Mouse (Mus musculus): ENCODE results near the gene Lrrc8d. TPM values are rescaled to one million over a fixed set of nuclear protein-coding genes. Genes with fewer than 3 reads are reported as not detected.

Gene Lrrc8d
- polyA plus RNA-seq, 1 experiment from 2014 or later: 19.2 TPM

DNA sequence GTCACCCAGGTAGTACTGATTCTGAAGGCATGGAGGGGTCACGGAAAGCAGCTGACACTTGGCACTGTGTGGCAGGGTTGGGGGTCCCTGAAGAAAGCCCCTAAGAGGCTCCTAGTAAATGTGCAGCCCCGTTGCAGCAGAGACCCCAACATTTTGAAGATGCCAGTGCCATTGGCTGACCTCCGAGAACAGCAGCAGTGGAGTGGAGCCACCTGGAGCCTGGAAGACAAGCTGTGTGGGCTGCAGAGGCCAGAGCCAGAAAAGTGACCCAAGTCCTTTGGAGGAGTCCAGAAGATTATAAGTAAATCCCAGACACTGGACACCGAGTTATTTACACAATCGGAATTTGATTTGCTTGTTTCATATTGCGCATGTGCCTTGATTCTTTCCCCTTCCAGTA lies 32.4 kb upstream of the Lrrc8d start:
- H3K9me3 ChIP-seq (ENCODE audit: control insufficient read depth, low read length): no peaks in the 10 kb centered on the region
- H3K27ac ChIP-seq (ENCODE audit: low read depth): no peak overlapping the region
- H3K9ac ChIP-seq (ENCODE audit: low read length): no peak overlapping the region
- no peak overlapping the region for H3K4me3 ChIP-seq (ENCODE audit: low read depth, low read length)
- WGBS: 80% methylated on average over 6 of the region's 6 CpGs
- no peaks in the 10 kb centered on the region for H3K36me3 ChIP-seq (ENCODE audit: control insufficient read depth, insufficient read depth, low read length)
- H3K4me1 ChIP-seq (replicated peaks; ENCODE audit: control insufficient read depth, insufficient read depth, low read length): no peaks in the 10 kb centered on the region
- ATAC-seq (replicated peaks; ENCODE audit: low FRiP score, low TSS enrichment, low read depth) (no peak), DNase-seq (ENCODE audit: low spot score) (no peak)
- H3K4me2 ChIP-seq (ENCODE audit: low read length): no peak overlapping the region
- H3K27me3 ChIP-seq (replicated peaks; ENCODE audit: control insufficient read depth, insufficient read depth, low read length): no peaks in the 10 kb centered on the region

DNA sequence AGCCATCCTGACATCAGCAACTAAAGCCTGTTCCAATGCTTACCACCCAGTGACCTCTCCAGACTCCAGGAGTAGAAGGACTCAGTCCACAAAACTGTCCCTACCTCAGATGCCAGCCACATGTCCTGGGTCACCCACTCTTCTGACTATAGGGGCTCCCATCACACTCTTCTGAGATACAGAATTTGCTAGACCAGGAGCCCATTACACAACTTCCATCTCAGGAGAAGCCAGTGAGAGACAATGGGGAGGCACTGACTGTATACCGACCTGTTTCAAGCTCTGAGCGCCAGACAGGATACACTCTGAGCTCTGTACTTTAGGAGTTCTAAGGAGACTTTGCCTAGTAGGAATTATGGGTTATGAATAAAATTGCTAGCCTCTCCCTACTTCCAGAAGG lies 30.7 kb upstream of the Lrrc8d start:
- Histone ChIP-seq H3K9me3 (ENCODE audit: control insufficient read depth, low read length) (no peaks in the 10 kb centered on the region), H3K4me3 (ENCODE audit: low read depth, low read length) (no peak overlapping the region), H3K4me1 (replicated peaks; ENCODE audit: control insufficient read depth, insufficient read depth, low read length) (no peaks in the 10 kb centered on the region), H3K9ac (ENCODE audit: low read length) (no peak overlapping the region), H3K36me3 (ENCODE audit: control insufficient read depth, insufficient read depth, low read length) (no peaks in the 10 kb centered on the region), H3K27me3 (replicated peaks; ENCODE audit: control insufficient read depth, insufficient read depth, low read length) (no peaks in the 10 kb centered on the region), H3K27ac (ENCODE audit: low read depth) (no peak overlapping the region), H3K4me2 (ENCODE audit: low read length) (no peak overlapping the region)
- no peak for ATAC-seq (replicated peaks; ENCODE audit: low FRiP score, low TSS enrichment, low read depth)
- no peak for DNase-seq (ENCODE audit: low spot score)
- 90% methylated on average over 2 of the region's 2 CpGs for WGBS

DNA sequence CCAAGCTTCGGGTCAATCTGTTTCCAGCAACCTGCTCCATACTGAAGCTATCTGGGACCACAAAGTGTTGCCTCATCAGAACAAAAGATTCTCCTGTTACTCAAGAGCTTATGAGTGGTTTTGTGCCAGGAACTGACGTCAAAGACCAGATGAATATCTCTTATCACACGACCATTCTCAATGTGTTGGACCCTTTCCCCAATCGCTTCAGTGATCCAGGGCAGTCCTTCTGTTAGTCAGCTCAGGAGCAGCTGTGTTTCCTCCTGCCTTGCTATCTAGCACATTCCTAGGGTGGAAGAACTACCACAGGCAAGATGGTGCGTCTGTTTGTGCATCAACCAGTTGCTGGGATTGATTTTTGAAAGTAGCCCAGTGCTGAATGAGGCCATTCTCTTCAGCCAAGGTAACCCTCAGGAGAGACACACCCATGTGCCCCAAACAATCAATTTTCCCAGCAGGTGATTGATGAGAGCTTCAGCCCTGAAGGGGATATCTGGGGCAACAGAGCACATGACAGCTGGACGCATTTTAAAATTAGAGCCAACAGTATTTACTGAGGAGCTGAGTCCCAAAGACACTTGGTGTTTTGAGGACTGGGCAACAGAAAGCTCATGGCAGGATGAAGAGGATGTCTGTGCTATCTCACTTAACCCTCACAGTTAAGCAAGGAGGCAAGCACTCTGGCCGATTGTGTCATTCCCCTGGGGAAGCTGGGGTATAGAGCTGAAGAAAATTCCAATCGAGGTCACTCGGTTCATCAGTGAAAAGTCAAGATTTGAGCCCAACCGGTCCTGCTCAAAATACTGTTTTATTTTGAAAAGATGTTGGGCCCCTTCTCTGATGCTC lies 30.0 kb upstream of the Lrrc8d start:
- no peaks in the 10 kb centered on the region for H3K4me1 ChIP-seq (replicated peaks; ENCODE audit: control insufficient read depth, insufficient read depth, low read length)
- no peak overlapping the region for H3K4me3 ChIP-seq (ENCODE audit: low read depth, low read length)
- no peak overlapping the region for H3K27ac ChIP-seq (ENCODE audit: low read depth)
- H3K36me3 ChIP-seq (ENCODE audit: control insufficient read depth, insufficient read depth, low read length): no peaks in the 10 kb centered on the region
- no peak overlapping the region for H3K4me2 ChIP-seq (ENCODE audit: low read length)
- no peaks in the 10 kb centered on the region for H3K27me3 ChIP-seq (replicated peaks; ENCODE audit: control insufficient read depth, insufficient read depth, low read length)
- H3K9me3 ChIP-seq (ENCODE audit: control insufficient read depth, low read length): no peaks in the 10 kb centered on the region
- no peak overlapping the region for H3K9ac ChIP-seq (ENCODE audit: low read length)
- WGBS: 71% methylated on average over 10 of the region's 10 CpGs
- ATAC-seq (replicated peaks; ENCODE audit: low FRiP score, low TSS enrichment, low read depth) (no peak), DNase-seq (ENCODE audit: low spot score) (no peak)

DNA sequence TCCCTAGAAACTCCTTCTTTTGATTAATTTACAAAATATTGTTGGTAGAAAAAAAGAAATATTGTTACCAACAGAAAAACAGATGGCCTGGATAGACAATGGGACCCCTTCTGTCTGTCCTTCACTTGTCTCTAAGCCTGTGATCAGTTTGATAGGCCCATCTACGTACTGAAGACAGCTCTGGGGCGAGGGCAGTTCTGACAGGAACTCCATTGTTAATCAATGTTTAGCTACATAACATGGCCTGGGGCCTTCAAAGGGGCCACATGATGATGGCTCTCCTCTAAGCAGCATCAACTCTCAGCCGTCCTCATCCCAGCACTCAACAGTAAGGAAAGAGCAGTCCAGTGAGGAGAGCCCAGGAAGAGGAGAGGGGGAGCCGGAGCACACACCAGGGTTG lies 27.4 kb upstream of the Lrrc8d start:
- no peak overlapping the region for H3K9ac ChIP-seq (ENCODE audit: low read length)
- H3K36me3 ChIP-seq (ENCODE audit: control insufficient read depth, insufficient read depth, low read length): no peaks in the 10 kb centered on the region
- H3K27me3 ChIP-seq (replicated peaks; ENCODE audit: control insufficient read depth, insufficient read depth, low read length): no peaks in the 10 kb centered on the region
- DNase-seq (ENCODE audit: low spot score) (no peak), ATAC-seq (replicated peaks; ENCODE audit: low FRiP score, low TSS enrichment, low read depth) (no peak)
- H3K4me2 ChIP-seq (ENCODE audit: low read length): no peak overlapping the region
- H3K27ac ChIP-seq (ENCODE audit: low read depth): no peak overlapping the region
- 54% methylated on average over 4 of the region's 4 CpGs for WGBS
- H3K4me1 ChIP-seq (replicated peaks; ENCODE audit: control insufficient read depth, insufficient read depth, low read length): no peaks in the 10 kb centered on the region
- no peaks in the 10 kb centered on the region for H3K9me3 ChIP-seq (ENCODE audit: control insufficient read depth, low read length)
- H3K4me3 ChIP-seq (ENCODE audit: low read depth, low read length): no peak overlapping the region

DNA sequence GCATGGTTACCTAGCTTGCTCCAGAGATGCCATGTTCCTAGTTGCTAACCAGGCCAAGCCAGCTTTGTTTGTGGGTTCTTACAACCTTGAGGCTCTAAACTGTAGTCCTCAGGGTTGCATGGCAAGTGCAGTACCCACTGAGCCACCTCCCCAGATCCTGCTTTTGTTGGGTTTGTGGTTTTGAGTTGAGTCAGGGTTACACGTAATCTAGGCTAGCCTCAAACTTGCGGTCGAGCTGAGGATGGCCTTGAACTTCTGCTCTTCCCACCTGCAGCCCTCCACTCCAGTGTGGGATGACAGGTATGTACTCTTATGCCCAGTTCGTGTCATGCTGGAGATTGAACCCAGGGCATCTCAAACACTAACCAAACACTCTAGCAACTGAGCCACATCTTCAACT lies 24.3 kb upstream of the Lrrc8d start:
- H3K4me3 ChIP-seq (ENCODE audit: low read depth, low read length): no peak overlapping the region
- ATAC-seq (replicated peaks; ENCODE audit: low FRiP score, low TSS enrichment, low read depth): no peak
- no peak overlapping the region for H3K27ac ChIP-seq (ENCODE audit: low read depth)
- DNase-seq (ENCODE audit: low spot score): no peak
- no peaks in the 10 kb centered on the region for H3K27me3 ChIP-seq (replicated peaks; ENCODE audit: control insufficient read depth, insufficient read depth, low read length)
- no peak overlapping the region for H3K9ac ChIP-seq (ENCODE audit: low read length)
- WGBS: 92% methylated on average over 4 of the region's 4 CpGs
- H3K4me2 ChIP-seq (ENCODE audit: low read length): no peak overlapping the region
- no peaks in the 10 kb centered on the region for H3K9me3 ChIP-seq (ENCODE audit: control insufficient read depth, low read length)
- no peaks in the 10 kb centered on the region for H3K36me3 ChIP-seq (ENCODE audit: control insufficient read depth, insufficient read depth, low read length)
- peaks cover 3% of the 10 kb centered on the region; the same call in 1 of the 2 replicates for H3K4me1 ChIP-seq (replicated peaks; ENCODE audit: control insufficient read depth, insufficient read depth, low read length)

DNA sequence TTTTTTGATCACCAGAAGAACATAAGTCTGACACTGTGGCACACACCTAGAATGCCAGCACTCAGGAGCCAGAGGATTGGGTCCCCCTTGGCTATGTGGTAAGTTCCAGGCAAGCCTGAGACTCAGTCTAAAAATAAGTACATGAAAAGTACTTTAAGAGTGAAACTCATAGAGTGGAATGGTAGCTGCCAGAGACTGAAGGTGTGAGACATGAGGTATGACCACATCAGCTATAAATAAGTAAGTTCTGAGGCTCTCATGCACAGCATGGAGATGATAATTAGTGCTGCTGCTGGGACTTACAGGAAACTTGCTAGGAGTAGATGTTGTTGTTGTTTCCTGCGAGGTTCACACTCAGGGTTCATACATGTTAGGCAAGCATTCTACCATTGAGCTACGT lies 22.7 kb upstream of the Lrrc8d start:
- Histone ChIP-seq H3K4me2 (ENCODE audit: low read length) (no peak overlapping the region), H3K9me3 (ENCODE audit: control insufficient read depth, low read length) (no peaks in the 10 kb centered on the region), H3K4me1 (replicated peaks; ENCODE audit: control insufficient read depth, insufficient read depth, low read length) (peaks cover 4% of the 10 kb centered on the region; the same call in 1 of the 2 replicates), H3K36me3 (ENCODE audit: control insufficient read depth, insufficient read depth, low read length) (no peaks in the 10 kb centered on the region), H3K9ac (ENCODE audit: low read length) (no peak overlapping the region), H3K27ac (ENCODE audit: low read depth) (no peak overlapping the region), H3K4me3 (ENCODE audit: low read depth, low read length) (no peak overlapping the region), H3K27me3 (replicated peaks; ENCODE audit: control insufficient read depth, insufficient read depth, low read length) (no peaks in the 10 kb centered on the region)
- ATAC-seq (replicated peaks; ENCODE audit: low FRiP score, low TSS enrichment, low read depth) (no peak), DNase-seq (ENCODE audit: low spot score) (no peak)
- 82% methylated on average over 2 of the region's 2 CpGs for WGBS

DNA sequence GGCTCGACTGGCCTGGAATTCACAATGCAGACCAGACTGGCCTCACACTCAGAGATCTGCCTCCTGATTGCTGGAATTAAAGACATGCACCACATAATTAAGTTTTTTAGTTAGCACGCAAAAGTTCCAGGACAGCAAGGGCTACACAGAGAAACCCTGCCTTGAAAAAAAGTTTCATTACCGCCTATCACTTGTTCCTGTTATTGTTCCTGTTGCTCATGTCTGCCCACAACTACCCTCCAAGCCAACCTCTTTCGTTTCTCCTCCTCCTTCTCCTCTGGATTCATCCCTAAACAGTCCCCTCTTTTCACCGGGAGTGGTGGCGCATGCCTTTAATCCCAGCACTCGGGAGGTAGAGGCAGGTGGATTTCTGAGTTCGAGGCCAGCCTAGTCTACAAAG lies 21.5 kb upstream of the Lrrc8d start:
- Histone ChIP-seq H3K4me3 (ENCODE audit: low read depth, low read length) (no peak overlapping the region), H3K27me3 (replicated peaks; ENCODE audit: control insufficient read depth, insufficient read depth, low read length) (no peaks in the 10 kb centered on the region), H3K36me3 (ENCODE audit: control insufficient read depth, insufficient read depth, low read length) (no peaks in the 10 kb centered on the region), H3K27ac (ENCODE audit: low read depth) (no peak overlapping the region), H3K4me2 (ENCODE audit: low read length) (no peak overlapping the region), H3K4me1 (replicated peaks; ENCODE audit: control insufficient read depth, insufficient read depth, low read length) (peaks cover 7% of the 10 kb centered on the region; the same call in 1 of the 2 replicates), H3K9ac (ENCODE audit: low read length) (no peak overlapping the region), H3K9me3 (ENCODE audit: control insufficient read depth, low read length) (no peaks in the 10 kb centered on the region)
- no peak for ATAC-seq (replicated peaks; ENCODE audit: low FRiP score, low TSS enrichment, low read depth)
- WGBS: 83% methylated on average over 8 of the region's 8 CpGs
- no peak for DNase-seq (ENCODE audit: low spot score)

DNA sequence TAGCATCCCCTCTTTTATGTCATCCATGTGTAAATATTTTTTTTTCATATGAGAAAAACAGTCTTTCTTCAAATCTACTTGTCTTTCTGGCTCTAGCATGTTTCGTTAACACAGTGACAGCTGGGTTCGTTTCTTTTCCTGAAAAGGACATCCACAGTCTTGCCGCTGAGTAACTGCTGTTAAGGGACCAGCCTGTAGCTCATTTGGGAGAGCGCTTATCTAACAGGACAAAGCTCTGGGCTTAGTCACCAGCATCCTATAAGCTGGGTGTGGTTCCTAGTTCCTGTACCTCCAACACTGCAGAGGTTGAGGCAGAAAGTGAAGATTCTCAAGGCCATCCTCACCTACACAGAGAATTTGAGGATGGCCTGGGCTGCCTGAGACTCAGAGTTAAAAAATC lies 20.5 kb upstream of the Lrrc8d start:
- Histone ChIP-seq H3K4me1 (replicated peaks; ENCODE audit: control insufficient read depth, insufficient read depth, low read length) (peaks cover 7% of the 10 kb centered on the region; the same call in 1 of the 2 replicates), H3K4me2 (ENCODE audit: low read length) (no peak overlapping the region), H3K4me3 (ENCODE audit: low read depth, low read length) (no peak overlapping the region), H3K36me3 (ENCODE audit: control insufficient read depth, insufficient read depth, low read length) (no peaks in the 10 kb centered on the region), H3K9ac (ENCODE audit: low read length) (no peak overlapping the region), H3K27ac (ENCODE audit: low read depth) (no peak overlapping the region), H3K9me3 (ENCODE audit: control insufficient read depth, low read length) (no peaks in the 10 kb centered on the region), H3K27me3 (replicated peaks; ENCODE audit: control insufficient read depth, insufficient read depth, low read length) (no peaks in the 10 kb centered on the region)
- DNase-seq (ENCODE audit: low spot score): no peak
- WGBS: 51% methylated on average over 4 of the region's 4 CpGs
- ATAC-seq (replicated peaks; ENCODE audit: low FRiP score, low TSS enrichment, low read depth): no peak
